Mouse (Mus musculus): Measurements from ENCODE around the gene Cd84. TPM values are rescaled to one million over a fixed set of nuclear protein-coding genes. Genes with fewer than 3 reads are reported as not detected.
"Not testable (repeated sequence)": the region's sequence is repeated elsewhere in the genome, so short reads cannot be mapped to it uniquely, and the experiment has no call there.

The Cd84 gene
- polyA plus RNA-seq (2014; fragmentation: Nextera tagmentation; extraction: Ambion mirVana) = 0.86 and 1.2 TPM in 2 replicates

DNA sequence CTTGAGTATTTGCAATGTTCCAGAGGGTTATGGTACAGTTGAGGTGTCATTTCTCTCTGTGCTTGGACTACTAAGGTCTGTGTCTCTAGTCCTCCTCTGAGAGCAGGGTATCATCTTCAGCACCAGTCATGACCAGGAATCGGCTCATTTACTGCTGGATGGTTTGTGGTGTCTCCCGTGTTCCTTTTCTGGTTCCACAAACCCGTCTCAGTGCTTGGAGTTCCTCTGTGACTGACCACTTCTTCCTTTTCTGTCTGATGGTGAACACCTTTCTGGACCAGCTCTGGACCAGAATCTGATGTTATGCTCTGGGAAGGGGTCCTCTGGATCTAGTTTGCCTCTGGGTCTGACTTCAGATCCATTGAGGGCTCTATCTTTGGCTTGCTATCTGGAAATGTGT lies at the start of gene Cd84:
Gene Cd84 (plus strand): TSS at position 210 of the 400 bp plus-strand sequence.
- no peak within 1 kb of the TSS for H3K4me3 ChIP-seq (ENCODE audit: low read depth, low read length)
- H3K36me3 ChIP-seq (ENCODE audit: control insufficient read depth, insufficient read depth, low read length) = no peaks in the 10 kb centered on the region
- no peak within 1 kb of the TSS for H3K27ac ChIP-seq (ENCODE audit: low read depth, low read length)
- no peaks in the 10 kb centered on the region for H3K27me3 ChIP-seq (ENCODE audit: control insufficient read depth, insufficient read depth, low read length)
- WGBS (ENCODE audit: insufficient replicate concordance) = 83% methylated on average over 3 of the region's 3 CpGs
- no peak within 1 kb of the TSS for H3K4me2 ChIP-seq
- H3K4me1 ChIP-seq (ENCODE audit: control insufficient read depth, insufficient read depth, low read length) = no peaks in the 10 kb centered on the region
- H3K9ac ChIP-seq (ENCODE audit: low read depth, low read length) = no peak within 1 kb of the TSS
- H3K9me3 ChIP-seq (replicated peaks; ENCODE audit: control insufficient read depth, low read length) = no peaks in the 10 kb centered on the region
- no peak for ATAC-seq (replicated peaks; ENCODE audit: insufficient number of reproducible peaks, low FRiP score, low TSS enrichment)

DNA sequence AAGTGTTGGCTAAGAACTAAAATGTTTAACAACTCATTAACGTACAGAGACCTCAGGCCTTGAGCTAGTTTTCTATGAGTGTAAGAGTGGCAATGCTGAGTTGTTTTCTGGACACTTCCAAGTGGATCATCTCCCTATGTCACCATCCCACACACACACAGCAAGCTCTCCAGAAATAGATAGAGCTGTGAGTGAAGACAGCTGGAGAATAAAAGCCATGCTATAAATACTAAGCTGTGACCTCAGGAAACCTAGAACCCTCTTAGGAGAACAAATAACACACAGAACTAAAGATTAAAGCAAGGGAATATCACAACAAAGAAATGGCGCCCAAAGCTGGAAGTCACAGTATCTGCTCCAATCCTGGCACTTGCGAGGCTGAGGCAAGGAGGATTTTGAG lies 48.0 kb upstream of the Cd84 start:
- WGBS (ENCODE audit: insufficient replicate concordance) = 84% methylated on average over 3 of the region's 3 CpGs

GRCm38 (mm10) chr1:171796185-171796584 lies 43.3 kb upstream of the Cd84 start:
- Histone ChIP-seq H3K27me3 (ENCODE audit: control insufficient read depth, insufficient read depth, low read length) (no peaks in the 10 kb centered on the region), H3K4me1 (ENCODE audit: control insufficient read depth, insufficient read depth, low read length) (no peaks in the 10 kb centered on the region), H3K36me3 (ENCODE audit: control insufficient read depth, insufficient read depth, low read length) (no peaks in the 10 kb centered on the region)

More for the DNA sequence above, 48.0 kb upstream of the Cd84 start:
- no peaks in the 10 kb centered on the region for H3K4me1 ChIP-seq (ENCODE audit: control insufficient read depth, insufficient read depth, low read length)
- no peaks in the 10 kb centered on the region for H3K36me3 ChIP-seq (ENCODE audit: control insufficient read depth, insufficient read depth, low read length)
- H3K27ac ChIP-seq (ENCODE audit: low read depth, low read length) = no peak overlapping the region
- H3K9ac ChIP-seq (ENCODE audit: low read depth, low read length) = no peak overlapping the region
- H3K9me3 ChIP-seq (replicated peaks; ENCODE audit: control insufficient read depth, low read length) = no peaks in the 10 kb centered on the region
- H3K27me3 ChIP-seq (ENCODE audit: control insufficient read depth, insufficient read depth, low read length) = no peaks in the 10 kb centered on the region
- ATAC-seq (replicated peaks; ENCODE audit: insufficient number of reproducible peaks, low FRiP score, low TSS enrichment) = no peak
- H3K4me3 ChIP-seq (ENCODE audit: low read depth, low read length) = no peak overlapping the region
- H3K4me2 ChIP-seq = no peak overlapping the region

GRCm38 (mm10) chr1:171797840-171798239 lies 41.7 kb upstream of the Cd84 start:
- ATAC-seq (replicated peaks; ENCODE audit: insufficient number of reproducible peaks, low FRiP score, low TSS enrichment) = no peak
- no peak overlapping the region for H3K9ac ChIP-seq (ENCODE audit: low read depth, low read length)
- H3K4me2 ChIP-seq = no peak overlapping the region

More at GRCm38 (mm10) chr1:171796185-171796584, 43.3 kb upstream of the Cd84 start:
- Histone ChIP-seq H3K4me3 (ENCODE audit: low read depth, low read length) (no peak overlapping the region), H3K9me3 (replicated peaks; ENCODE audit: control insufficient read depth, low read length) (no peaks in the 10 kb centered on the region), H3K9ac (ENCODE audit: low read depth, low read length) (no peak overlapping the region), H3K27ac (ENCODE audit: low read depth, low read length) (no peak overlapping the region), H3K4me2 (no peak overlapping the region)
- WGBS (ENCODE audit: insufficient replicate concordance) = 53% methylated on average over 2 of the region's 2 CpGs
- ATAC-seq (replicated peaks; ENCODE audit: insufficient number of reproducible peaks, low FRiP score, low TSS enrichment) = no peak

DNA sequence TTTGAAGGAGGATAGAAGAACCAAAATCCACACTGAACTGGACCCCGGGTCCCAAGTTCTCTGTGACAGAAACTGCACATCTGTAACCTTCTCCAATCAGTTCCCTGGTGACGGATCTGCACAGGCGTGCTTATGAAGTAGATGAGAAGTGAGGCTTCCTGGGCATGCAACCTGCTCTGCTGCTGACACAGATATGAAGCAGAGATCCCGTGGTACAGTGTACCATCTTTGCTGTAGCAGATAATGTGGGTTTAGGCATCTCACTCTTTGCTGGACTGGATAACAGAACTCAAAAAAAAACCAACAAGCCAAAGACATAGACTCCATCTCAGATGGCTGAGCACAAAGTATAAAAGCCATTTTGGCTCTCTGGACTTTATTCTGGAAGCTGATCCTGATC lies 39.8 kb upstream of the Cd84 start:
- ATAC-seq (replicated peaks; ENCODE audit: insufficient number of reproducible peaks, low FRiP score, low TSS enrichment) = no peak
- no peaks in the 10 kb centered on the region for H3K4me1 ChIP-seq (ENCODE audit: control insufficient read depth, insufficient read depth, low read length)
- H3K4me3 ChIP-seq (ENCODE audit: low read depth, low read length) = no peak overlapping the region
- no peaks in the 10 kb centered on the region for H3K36me3 ChIP-seq (ENCODE audit: control insufficient read depth, insufficient read depth, low read length)
- H3K9ac ChIP-seq (ENCODE audit: low read depth, low read length) = no peak overlapping the region
- no peak overlapping the region for H3K27ac ChIP-seq (ENCODE audit: low read depth, low read length)
- no peaks in the 10 kb centered on the region for H3K27me3 ChIP-seq (ENCODE audit: control insufficient read depth, insufficient read depth, low read length)
- no peak overlapping the region for H3K4me2 ChIP-seq
- 73% methylated on average over 4 of the region's 4 CpGs for WGBS (ENCODE audit: insufficient replicate concordance)
- H3K9me3 ChIP-seq (replicated peaks; ENCODE audit: control insufficient read depth, low read length) = no peaks in the 10 kb centered on the region

More at GRCm38 (mm10) chr1:171797840-171798239, 41.7 kb upstream of the Cd84 start:
- WGBS (ENCODE audit: insufficient replicate concordance) = 18% methylated on average over 1 of the region's 1 CpGs
- Histone ChIP-seq H3K9me3 (replicated peaks; ENCODE audit: control insufficient read depth, low read length) (no peaks in the 10 kb centered on the region), H3K4me1 (ENCODE audit: control insufficient read depth, insufficient read depth, low read length) (no peaks in the 10 kb centered on the region), H3K27ac (ENCODE audit: low read depth, low read length) (no peak overlapping the region), H3K4me3 (ENCODE audit: low read depth, low read length) (no peak overlapping the region), H3K27me3 (ENCODE audit: control insufficient read depth, insufficient read depth, low read length) (no peaks in the 10 kb centered on the region), H3K36me3 (ENCODE audit: control insufficient read depth, insufficient read depth, low read length) (no peaks in the 10 kb centered on the region)

GRCm38 (mm10) chr1:171811048-171811447 lies 28.4 kb upstream of the Cd84 start:
- H3K27me3 ChIP-seq (ENCODE audit: control insufficient read depth, insufficient read depth, low read length); H3K36me3 ChIP-seq (ENCODE audit: control insufficient read depth, insufficient read depth, low read length); H3K9me3 ChIP-seq (replicated peaks; ENCODE audit: control insufficient read depth, low read length); H3K9ac ChIP-seq (ENCODE audit: low read depth, low read length); ATAC-seq (replicated peaks; ENCODE audit: insufficient number of reproducible peaks, low FRiP score, low TSS enrichment); H3K27ac ChIP-seq (ENCODE audit: low read depth, low read length); H3K4me1 ChIP-seq (ENCODE audit: control insufficient read depth, insufficient read depth, low read length); H3K4me2 ChIP-seq; H3K4me3 ChIP-seq (ENCODE audit: low read depth, low read length): not testable (repeated sequence)
- 79% methylated on average over 1 of the region's 1 CpGs for WGBS (ENCODE audit: insufficient replicate concordance)

GRCm38 (mm10) chr1:171815545-171816439 lies 23.7 kb upstream of the Cd84 start:
- H3K9ac ChIP-seq (ENCODE audit: low read depth, low read length) = no peak overlapping the region
- no peak for ATAC-seq (replicated peaks; ENCODE audit: insufficient number of reproducible peaks, low FRiP score, low TSS enrichment)
- no peaks in the 10 kb centered on the region for H3K9me3 ChIP-seq (replicated peaks; ENCODE audit: control insufficient read depth, low read length)

GRCm38 (mm10) chr1:171816991-171817390 lies 22.5 kb upstream of the Cd84 start:
- no peaks in the 10 kb centered on the region for H3K36me3 ChIP-seq (ENCODE audit: control insufficient read depth, insufficient read depth, low read length)
- H3K9me3 ChIP-seq (replicated peaks; ENCODE audit: control insufficient read depth, low read length) = no peaks in the 10 kb centered on the region
- H3K4me2 ChIP-seq = no peak overlapping the region
- no peak for ATAC-seq (replicated peaks; ENCODE audit: insufficient number of reproducible peaks, low FRiP score, low TSS enrichment)
- no peak overlapping the region for H3K27ac ChIP-seq (ENCODE audit: low read depth, low read length)
- no peak overlapping the region for H3K4me3 ChIP-seq (ENCODE audit: low read depth, low read length)
- H3K27me3 ChIP-seq (ENCODE audit: control insufficient read depth, insufficient read depth, low read length) = no peaks in the 10 kb centered on the region
- WGBS (ENCODE audit: insufficient replicate concordance) = 65% methylated on average over 4 of the region's 4 CpGs
- H3K4me1 ChIP-seq (ENCODE audit: control insufficient read depth, insufficient read depth, low read length) = no peaks in the 10 kb centered on the region
- no peak overlapping the region for H3K9ac ChIP-seq (ENCODE audit: low read depth, low read length)

More at GRCm38 (mm10) chr1:171815545-171816439, 23.7 kb upstream of the Cd84 start:
- Histone ChIP-seq H3K4me2 (no peak overlapping the region), H3K27ac (ENCODE audit: low read depth, low read length) (no peak overlapping the region), H3K4me1 (ENCODE audit: control insufficient read depth, insufficient read depth, low read length) (no peaks in the 10 kb centered on the region), H3K4me3 (ENCODE audit: low read depth, low read length) (no peak overlapping the region), H3K27me3 (ENCODE audit: control insufficient read depth, insufficient read depth, low read length) (no peaks in the 10 kb centered on the region), H3K36me3 (ENCODE audit: control insufficient read depth, insufficient read depth, low read length) (no peaks in the 10 kb centered on the region)
- WGBS (ENCODE audit: insufficient replicate concordance) = 14% methylated on average over 8 of the region's 8 CpGs

DNA sequence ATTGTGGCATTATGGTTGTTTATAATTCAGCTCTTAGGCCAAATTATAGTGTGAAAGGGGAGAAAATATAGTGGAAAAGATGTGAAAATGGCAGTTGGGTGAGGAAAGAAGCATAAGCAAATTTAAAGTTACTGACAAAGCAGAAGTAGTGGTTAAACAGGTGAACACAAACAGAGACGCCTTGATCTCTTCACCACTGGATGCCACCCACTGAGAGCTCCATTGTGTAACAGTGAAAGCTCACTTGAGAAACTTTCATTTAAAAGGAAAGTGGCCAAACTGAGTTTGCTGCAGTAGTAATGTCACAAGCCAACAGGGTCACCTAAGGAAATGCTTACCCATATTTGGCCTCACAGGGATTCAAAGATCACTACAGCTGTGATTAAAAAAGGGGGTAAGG lies 18.2 kb upstream of the Cd84 start:
- Histone ChIP-seq H3K9me3 (replicated peaks; ENCODE audit: control insufficient read depth, low read length) (no peaks in the 10 kb centered on the region), H3K27me3 (ENCODE audit: control insufficient read depth, insufficient read depth, low read length) (no peaks in the 10 kb centered on the region), H3K27ac (ENCODE audit: low read depth, low read length) (no peak overlapping the region), H3K4me2 (no peak overlapping the region), H3K36me3 (ENCODE audit: control insufficient read depth, insufficient read depth, low read length) (no peaks in the 10 kb centered on the region), H3K4me1 (ENCODE audit: control insufficient read depth, insufficient read depth, low read length) (no peaks in the 10 kb centered on the region), H3K9ac (ENCODE audit: low read depth, low read length) (no peak overlapping the region), H3K4me3 (ENCODE audit: low read depth, low read length) (no peak overlapping the region)
- no peak for ATAC-seq (replicated peaks; ENCODE audit: insufficient number of reproducible peaks, low FRiP score, low TSS enrichment)
- 29% methylated on average over 1 of the region's 1 CpGs for WGBS (ENCODE audit: insufficient replicate concordance)
